Mouse (Mus musculus) heart, embryonic 16.5 days (tissue): ENCODE data around the gene Unc13a. TPM values are rescaled to one million over a fixed set of nuclear protein-coding genes. Genes with fewer than 3 reads are reported as not detected.
A peak's percentile ranks its signal among the peaks of the same experiment; 100 is the strongest.

Experiments
- ATAC-seq: fragments of 200-750 bp; cut with Nextera tagmentation; replicated peaks from 2 replicates; pipeline ENCODE4 v1.8.0; 2017; ENCODE audit warnings: moderate number of reproducible peaks; ENCODE audit not compliant: insufficient read depth, low FRiP score; ENCODE audit errors: extremely low read depth
- H3K27ac ChIP-seq: fragments of 300-500 bp; sonication (generic); 2 replicates; pipeline ENCODE4 v1.5.1; 2014; ENCODE audit warnings: mild to moderate bottlenecking, low read length, control low read depth, moderate library complexity
- H3K27me3 ChIP-seq: fragments of 300-500 bp; sonication (generic); 2 replicates; pipeline ENCODE4 v1.6.1; 2014; ENCODE audit warnings: low read length, mixed read lengths; ENCODE audit not compliant: control insufficient read depth, insufficient read depth
- H3K36me3 ChIP-seq: fragments of 300-500 bp; sonication (generic); 2 replicates; pipeline ENCODE4 v1.6.1; 2014; ENCODE audit not compliant: control insufficient read depth, insufficient read depth
- H3K4me1 ChIP-seq: fragments of 300-500 bp; sonication (generic); 2 replicates; pipeline ENCODE4 v1.6.1; 2014; ENCODE audit warnings: low read length, mixed read lengths; ENCODE audit not compliant: control insufficient read depth, insufficient read depth
- H3K4me2 ChIP-seq: fragments of 300-500 bp; sonication (generic); 2 replicates; pipeline ENCODE4 v1.6.1; 2014; ENCODE audit warnings: low read depth, mild to moderate bottlenecking, control low read depth, low read length
- H3K4me3 ChIP-seq: fragments of 300-500 bp; sonication (generic); 2 replicates; pipeline ENCODE4 v1.5.1; 2014; ENCODE audit warnings: mild to moderate bottlenecking, control low read depth, low read length
- H3K9ac ChIP-seq: fragments of 300-500 bp; sonication (generic); 2 replicates; pipeline ENCODE4 v1.6.1; 2014; ENCODE audit warnings: low read length, control low read depth
- H3K9me3 ChIP-seq: fragments of 300-500 bp; sonication (generic); replicated peaks from 2 replicates; pipeline ENCODE4 v1.6.1; 2016; ENCODE audit warnings: low read length; ENCODE audit not compliant: control insufficient read depth
- WGBS: fragments of 180-500 bp; shearing (Covaris S2); extraction: QIAGEN DNeasy Blood & Tissue Kit; methylation state at CpG from one replicate; pipeline ENCODE4 v1.1.7; 2014; 5-methylcytosine and 5-hydroxymethylcytosine counted together
- polyA plus RNA-seq: library from polyadenylated mRNA; unstranded; fragments of >200 nt; fragmentation: Nextera tagmentation; extraction: Ambion mirVana; gene quantifications from 2 replicates; pipeline ENCODE4 v1.2.1, GENCODE M21; 2015

The Unc13a gene
- polyA plus RNA-seq, 1 experiment from 2014 or later = 0.47 TPM

- peaks cover 4% of the 10 kb centered on the region for H3K4me1 ChIP-seq
- no peak overlapping the region for H3K9ac ChIP-seq
- no peak for ATAC-seq
- H3K4me2 ChIP-seq = no peak overlapping the region
- H3K4me3 ChIP-seq = no peak overlapping the region
- peaks cover 8% of the 10 kb centered on the region for H3K9me3 ChIP-seq
- H3K27ac ChIP-seq = no peak overlapping the region
- H3K27me3 ChIP-seq = peaks cover 10% of the 10 kb centered on the region; the same call in 1 of the 2 replicates
- no peaks in the 10 kb centered on the region for H3K36me3 ChIP-seq
- 54% methylated on average over 8 of the region's 8 CpGs for WGBS
These were observed 34.1 kb downstream of the Unc13a start for GRCm38 (mm10) chr8:71637149-71638095.

- Histone ChIP-seq H3K36me3 (no peaks in the 10 kb centered on the region), H3K4me3 (peak overlapping the region; percentile 23), H3K9ac (no peak overlapping the region), H3K4me1 (peaks cover 9% of the 10 kb centered on the region), H3K27me3 (peaks cover 22% of the 10 kb centered on the region), H3K4me2 (peak overlapping the region; percentile 44), H3K27ac (no peak overlapping the region), H3K9me3 (peaks cover 9% of the 10 kb centered on the region)
- ATAC-seq = no peak; the same call in 1 of the 2 replicates
- 3% methylated on average over 26 of the region's 26 CpGs for WGBS
These were observed 37.4 kb downstream of the Unc13a start for GRCm38 (mm10) chr8:71633981-71634667.

- Histone ChIP-seq H3K27me3 (peaks cover 22% of the 10 kb centered on the region), H3K9me3 (peaks cover 9% of the 10 kb centered on the region), H3K9ac (no peak overlapping the region), H3K27ac (no peak overlapping the region), H3K4me2 (no peak overlapping the region), H3K4me3 (no peak overlapping the region), H3K4me1 (peaks cover 16% of the 10 kb centered on the region), H3K36me3 (no peaks in the 10 kb centered on the region)
- WGBS = 11% methylated on average over 19 of the region's 22 CpGs
- ATAC-seq = no peak
These were observed 38.4 kb downstream of the Unc13a start for GRCm38 (mm10) chr8:71633164-71633563.

GRCm38 (mm10) chr8:71631897-71632296, 39.7 kb downstream of the Unc13a start:
- peaks cover 22% of the 10 kb centered on the region for H3K27me3 ChIP-seq

GRCm38 (mm10) chr8:71630761-71631160, 40.8 kb downstream of the Unc13a start:
- H3K4me2 ChIP-seq = no peak overlapping the region
- H3K36me3 ChIP-seq = peaks cover under 1% of the 10 kb centered on the region; the same call in 1 of the 2 replicates
- peaks cover 9% of the 10 kb centered on the region for H3K9me3 ChIP-seq
- no peak overlapping the region for H3K27ac ChIP-seq
- H3K27me3 ChIP-seq = peaks cover 22% of the 10 kb centered on the region
- H3K4me1 ChIP-seq = peaks cover 19% of the 10 kb centered on the region
- ATAC-seq = no peak
- H3K4me3 ChIP-seq = no peak overlapping the region
- H3K9ac ChIP-seq = no peak overlapping the region
- 75% methylated on average over 6 of the region's 6 CpGs for whole genome bisulfite sequencing

More at GRCm38 (mm10) chr8:71631897-71632296, 39.7 kb downstream of the Unc13a start:
- 69% methylated on average over 2 of the region's 2 CpGs for WGBS
- Histone ChIP-seq H3K4me1 (peaks cover 19% of the 10 kb centered on the region), H3K4me2 (no peak overlapping the region), H3K4me3 (no peak overlapping the region), H3K36me3 (no peaks in the 10 kb centered on the region), H3K27ac (no peak overlapping the region), H3K9ac (no peak overlapping the region), H3K9me3 (peaks cover 9% of the 10 kb centered on the region)
- ATAC-seq = no peak

- peaks cover 22% of the 10 kb centered on the region for H3K27me3 ChIP-seq
- 5% methylated on average over 25 of the region's 25 CpGs for WGBS
- peak; percentile 1; the same call in 1 of the 2 replicates for ATAC-seq
- H3K9ac ChIP-seq = peak overlapping the region; percentile 60; the same call in 1 of the 2 replicates
- peaks cover 6% of the 10 kb centered on the region for H3K36me3 ChIP-seq
- H3K27ac ChIP-seq = no peak overlapping the region
- peak overlapping the region; percentile 49 for H3K4me3 ChIP-seq
- peak overlapping the region; percentile 68 for H3K4me2 ChIP-seq
- H3K9me3 ChIP-seq = peaks cover 9% of the 10 kb centered on the region
- H3K4me1 ChIP-seq = peaks cover 19% of the 10 kb centered on the region
These were observed 41.8 kb downstream of the Unc13a start for GRCm38 (mm10) chr8:71629781-71630212.

GRCm38 (mm10) chr8:71629096-71629697, 42.4 kb downstream of the Unc13a start:
- ATAC-seq = peak; percentile 81
- under 1% methylated on average over 55 of the region's 55 CpGs for WGBS

GRCm38 (mm10) chr8:71628396-71629095, 43.0 kb downstream of the Unc13a start:
- H3K36me3 ChIP-seq = peaks cover 19% of the 10 kb centered on the region
- no peak for ATAC-seq
- peak overlapping the region; percentile 59 for H3K9ac ChIP-seq
- peak overlapping the region; percentile 71 for H3K27ac ChIP-seq
- peak overlapping the region; percentile 49 for H3K4me3 ChIP-seq
- H3K27me3 ChIP-seq = peaks cover 17% of the 10 kb centered on the region
- WGBS = 10% methylated on average over 16 of the region's 16 CpGs
- peak overlapping the region; percentile 68 for H3K4me2 ChIP-seq
- H3K9me3 ChIP-seq = peaks cover 12% of the 10 kb centered on the region
- peaks cover 16% of the 10 kb centered on the region for H3K4me1 ChIP-seq

More at GRCm38 (mm10) chr8:71629096-71629697, 42.4 kb downstream of the Unc13a start:
- Histone ChIP-seq H3K9me3 (peaks cover 9% of the 10 kb centered on the region), H3K4me2 (peak overlapping the region; percentile 68), H3K9ac (peak overlapping the region; percentile 60), H3K27me3 (peaks cover 22% of the 10 kb centered on the region), H3K4me1 (peaks cover 16% of the 10 kb centered on the region), H3K27ac (peak overlapping the region; percentile 71), H3K36me3 (peaks cover 12% of the 10 kb centered on the region), H3K4me3 (peak overlapping the region; percentile 49)
